In genomic region chr17:12754243-12755007, GRCm38 (mm10) we compare ENCODE assay signal across 11 mouse cellular contexts. TPM values are rescaled to one million over a fixed set of nuclear protein-coding genes. Genes with fewer than 3 reads are reported as not detected.
A peak's percentile ranks its signal among the peaks of the same experiment; 100 is the strongest.
DNase-seq lines count a peak whose midpoint lies in the region; ATAC-seq and TF ChIP-seq lines count a peak whose summit lies in the region.
"Had no signal": no experiment of that assay in that cellular context is flagged by ENCODE, and none has a peak within 500 bp of the region (broad histone marks: within the 10 kb centered on the region; RNA-seq: fewer than 3 reads in every experiment).

No protein-coding gene starts in this region.

- TF ChIP-seq POLR2A in MEL (IDR thresholded peaks at IDR 0.05; ENCODE audit: control insufficient read depth in 1 of 2, insufficient read depth in 1 of 2, low read depth in 1 of 2, low read length in 2 of 2, poor library complexity in 1 of 2) = no peak

- no peak for ATAC-seq in kidney, postnatal 0 days (replicated peaks; ENCODE audit: low FRiP score, low read depth)
- no peak for ATAC-seq in embryonic facial prominence, embryonic 15.5 days (ENCODE audit: insufficient number of reproducible peaks, low FRiP score, low TSS enrichment, low read depth)

- no peak for TF ChIP-seq RAD21 in MEL (IDR thresholded peaks at IDR 0.05; ENCODE audit: low read depth, low read length)

- 0 out of 2 replicates have a peak, but pooled peaks cover 2% of the 10 kb centered on the region for H3K79me2 ChIP-seq in MEL (ENCODE audit: control insufficient read depth, insufficient read depth, low read length, poor library complexity)

- H3K4me3 ChIP-seq in kidney, postnatal 0 days (replicated peaks; ENCODE audit: low read depth, low read length) = no peak overlapping the region
- no peak overlapping the region for H3K4me3 ChIP-seq in MEL (ENCODE audit: control insufficient read depth in 1 of 2, insufficient read depth in 1 of 2, low read depth in 2 of 2, low read length in 2 of 2)
- no peak overlapping the region for H3K4me3 ChIP-seq in embryonic facial prominence, embryonic 15.5 days (replicated peaks)
- no peak overlapping the region for H3K4me3 ChIP-seq in forebrain, embryonic 10.5 days
- H3K4me3 ChIP-seq: embryonic facial prominence, embryonic 12.5 days; neural tube, embryonic 13.5 days had no signal

- WGBS in kidney, postnatal 0 days = 66% methylated on average over 3 of the region's 3 CpGs
- 55% methylated on average over 3 of the region's 3 CpGs for WGBS in embryonic facial prominence, embryonic 15.5 days
- WGBS in forebrain, embryonic 10.5 days = 86% methylated on average over 3 of the region's 3 CpGs

- peak overlapping the region; percentile 51; the same call in 1 of the 2 replicates for H3K27ac ChIP-seq in kidney, postnatal 0 days
- no peak overlapping the region for H3K27ac ChIP-seq in MEL (ENCODE audit: control insufficient read depth, low read depth, low read length)
- peak overlapping the region; percentile 17; the same call in 1 of the 2 replicates for H3K27ac ChIP-seq in embryonic facial prominence, embryonic 15.5 days (replicated peaks)
- no peak overlapping the region for H3K27ac ChIP-seq in forebrain, embryonic 10.5 days
- H3K27ac ChIP-seq: embryonic facial prominence, embryonic 12.5 days; neural tube, embryonic 13.5 days had no signal

- H3K9me3 ChIP-seq in kidney, postnatal 0 days (replicated peaks; ENCODE audit: low read length) = no peaks in the 10 kb centered on the region
- H3K9me3 ChIP-seq in MEL (replicated peaks; ENCODE audit: insufficient read depth, low read length) = no peaks in the 10 kb centered on the region
- no peaks in the 10 kb centered on the region for H3K9me3 ChIP-seq in embryonic facial prominence, embryonic 15.5 days (replicated peaks)
- H3K9me3 ChIP-seq in forebrain, embryonic 10.5 days = no peaks in the 10 kb centered on the region
- H3K9me3 ChIP-seq: embryonic facial prominence, embryonic 12.5 days; megakaryocyte, embryonic 14.5 days; neural tube, embryonic 13.5 days had no signal

- TF ChIP-seq EP300 in MEL (IDR thresholded peaks at IDR 0.05; ENCODE audit: low read depth in 1 of 2, low read length in 2 of 2) = peak in 1 of 2 experiments; percentile 58; a peak in 1 of 4 replicates

- no peak for DNase-seq in kidney, postnatal 0 days (ENCODE audit: low spot score)
- no peak for DNase-seq in kidney, adult 8-10 months
- DNase-seq in MEL (ENCODE audit: low read depth, low spot score) = peak; percentile 59
- peak; percentile 38 to 39 for DNase-seq in natural killer cell, adult 2 months (ENCODE audit: low spot score in 2 of 2)
- DNase-seq in forebrain, embryonic 10.5 days (ENCODE audit: extremely low spot score, low spot score) = no peak
- no peak for DNase-seq in right cerebral cortex, postnatal 25 days
- DNase-seq: kidney, adult 11 months had no signal

- TF ChIP-seq CTCF in kidney, postnatal 0 days (IDR thresholded peaks at IDR 0.05; ENCODE audit: low read depth) = no peak
- no peak for TF ChIP-seq CTCF in MEL (IDR thresholded peaks at IDR 0.05 in 2 of 3, conservative IDR thresholded peaks at IDR 0.05 in 1 of 3; ENCODE audit: control insufficient read depth in 1 of 3, insufficient read depth in 1 of 3, low read depth in 2 of 3, low read length in 3 of 3, poor library complexity in 1 of 3, severe bottlenecking in 1 of 3)

- no peak overlapping the region for H3K9ac ChIP-seq in kidney, postnatal 0 days (ENCODE audit: low read depth, low read length)
- no peak overlapping the region for H3K9ac ChIP-seq in MEL (ENCODE audit: control insufficient read depth, low read depth, low read length, poor library complexity, severe bottlenecking)
- H3K9ac ChIP-seq in embryonic facial prominence, embryonic 15.5 days = no peak overlapping the region
- H3K9ac ChIP-seq: embryonic facial prominence, embryonic 12.5 days; neural tube, embryonic 13.5 days had no signal

- H3K4me1 ChIP-seq in kidney, postnatal 0 days (replicated peaks; ENCODE audit: insufficient read depth, low read length) = peaks cover 52% of the 10 kb centered on the region
- peaks cover 7 to 18% of the 10 kb centered on the region in 2 experiments for H3K4me1 ChIP-seq in MEL (ENCODE audit: control insufficient read depth in 1 of 2, insufficient read depth in 2 of 2, low read length in 2 of 2)
- peaks cover 93% of the 10 kb centered on the region for H3K4me1 ChIP-seq in embryonic facial prominence, embryonic 15.5 days
- peaks cover 39% of the 10 kb centered on the region for H3K4me1 ChIP-seq in forebrain, embryonic 10.5 days

- no peak overlapping the region for H3K4me2 ChIP-seq in kidney, postnatal 0 days (ENCODE audit: low read length)
- H3K4me2 ChIP-seq in embryonic facial prominence, embryonic 15.5 days (replicated peaks) = no peak overlapping the region
- H3K4me2 ChIP-seq: embryonic facial prominence, embryonic 12.5 days; neural tube, embryonic 13.5 days had no signal

- no peaks in the 10 kb centered on the region for H3K36me3 ChIP-seq in kidney, postnatal 0 days (ENCODE audit: insufficient read depth, low read length)
- peaks cover 0 to 16% of the 10 kb centered on the region in 2 experiments; a peak in 2 of 4 replicates for H3K36me3 ChIP-seq in MEL (ENCODE audit: control insufficient read depth in 1 of 2, insufficient read depth in 2 of 2, low read length in 2 of 2)
- H3K36me3 ChIP-seq in embryonic facial prominence, embryonic 15.5 days = peaks cover 4% of the 10 kb centered on the region; the same call in 1 of the 2 replicates
- H3K36me3 ChIP-seq in forebrain, embryonic 10.5 days (replicated peaks) = peaks cover 15% of the 10 kb centered on the region; the same call in 1 of the 2 replicates
- H3K36me3 ChIP-seq: neural tube, embryonic 13.5 days had no signal

- no peaks in the 10 kb centered on the region for H3K27me3 ChIP-seq in kidney, postnatal 0 days (ENCODE audit: insufficient read depth, low read length)
- no peaks in the 10 kb centered on the region for H3K27me3 ChIP-seq in MEL (ENCODE audit: control insufficient read depth in 1 of 2, insufficient read depth in 2 of 2, low read length in 2 of 2)
- no peaks in the 10 kb centered on the region for H3K27me3 ChIP-seq in embryonic facial prominence, embryonic 15.5 days
- no peaks in the 10 kb centered on the region for H3K27me3 ChIP-seq in forebrain, embryonic 10.5 days (ENCODE audit: poor library complexity, severe bottlenecking)
- H3K27me3 ChIP-seq: embryonic facial prominence, embryonic 12.5 days; neural tube, embryonic 13.5 days had no signal

TF ChIP-seq in MEL, 35 proteins besides CTCF, POLR2A, EP300 and RAD21 (continues in another document):
- no peak for TF ChIP-seq USF1 (IDR thresholded peaks at IDR 0.05; ENCODE audit: low read depth, low read length)
- no peak for TF ChIP-seq POLR2AphosphoS5 (IDR thresholded peaks at IDR 0.05; ENCODE audit: borderline replicate concordance, low read depth, low read length)
- TF ChIP-seq MAFK (IDR thresholded peaks at IDR 0.05; ENCODE audit: borderline replicate concordance, low read depth, low read length) = no peak
- no peak for TF ChIP-seq CHD2 (IDR thresholded peaks at IDR 0.05; ENCODE audit: low read length)
- no peak for TF ChIP-seq ZNF384 (IDR thresholded peaks at IDR 0.05; ENCODE audit: low read depth, low read length)
- no peak for TF ChIP-seq JUND (IDR thresholded peaks at IDR 0.05; ENCODE audit: low read depth, low read length)
- TF ChIP-seq ZC3H11A (IDR thresholded peaks at IDR 0.05; ENCODE audit: low read depth, low read length) = no peak
- TF ChIP-seq SIN3A (IDR thresholded peaks at IDR 0.05; ENCODE audit: low read length) = no peak
- TF ChIP-seq GATA1 (IDR thresholded peaks at IDR 0.05; ENCODE audit: low read depth, low read length) = peak; percentile 66
- TF ChIP-seq ZMIZ1 (IDR thresholded peaks at IDR 0.05; ENCODE audit: low read depth, low read length) = no peak
- TF ChIP-seq CHD1 (IDR thresholded peaks at IDR 0.05; ENCODE audit: low read depth, low read length) = no peak
- no peak for TF ChIP-seq E2F4 (IDR thresholded peaks at IDR 0.05; ENCODE audit: borderline replicate concordance, low read depth, low read length)
- TF ChIP-seq MAZ (IDR thresholded peaks at IDR 0.05; ENCODE audit: low read depth, low read length) = no peak
- TF ChIP-seq ETS1 (IDR thresholded peaks at IDR 0.05; ENCODE audit: low read depth, low read length) = peak; percentile 61
- no peak for TF ChIP-seq MAX (IDR thresholded peaks at IDR 0.05; ENCODE audit: low read length)
- peak; percentile 73; the same call in 1 of the 2 replicates for TF ChIP-seq MXI1 (IDR thresholded peaks at IDR 0.05; ENCODE audit: low read depth, low read length)
- TF ChIP-seq TCF12 (IDR thresholded peaks at IDR 0.05; ENCODE audit: low read depth, low read length) = 0 out of 2 replicates have a peak, but pooled peaks have one; percentile 21
- TF ChIP-seq POLR2AphosphoS2 (IDR thresholded peaks at IDR 0.05; ENCODE audit: low read length) = no peak
- no peak; the same call in 1 of the 2 replicates for TF ChIP-seq ELF1 (IDR thresholded peaks at IDR 0.05; ENCODE audit: low read depth, low read length)
- no peak for TF ChIP-seq USF2 (IDR thresholded peaks at IDR 0.05; ENCODE audit: borderline replicate concordance in 1 of 2, insufficient read depth in 1 of 2, low read depth in 1 of 2, low read length in 2 of 2)
- TF ChIP-seq MYC (IDR thresholded peaks at IDR 0.05; ENCODE audit: low read depth, low read length) = no peak
- TF ChIP-seq NELFE (IDR thresholded peaks at IDR 0.05; ENCODE audit: low read depth, low read length) = no peak
- no peak for TF ChIP-seq HCFC1 (IDR thresholded peaks at IDR 0.05; ENCODE audit: low read depth, low read length)
- no peak for TF ChIP-seq BHLHE40 (IDR thresholded peaks at IDR 0.05; ENCODE audit: borderline replicate concordance, low read depth, low read length)
- no peak for TF ChIP-seq NRF1 (IDR thresholded peaks at IDR 0.05; ENCODE audit: insufficient read depth, low read depth, low read length, poor library complexity, severe bottlenecking)
- TF ChIP-seq KAT2A (conservative IDR thresholded peaks at IDR 0.05; ENCODE audit: low read depth, low read length) = no peak
- no peak for TF ChIP-seq UBTF (IDR thresholded peaks at IDR 0.05; ENCODE audit: borderline replicate concordance, insufficient read depth, low read depth, low read length)
- TF ChIP-seq TAL1 (IDR thresholded peaks at IDR 0.05; ENCODE audit: low read length) = 0 out of 2 replicates have a peak, but pooled peaks have one; percentile 29

RNA-seq across cellular contexts. Expression of gene Igf2r, which starts 15.0 kb away (rescaled TPM):
- 16.1 and 16.7 TPM in 2 replicates for polyA plus RNA-seq in kidney, postnatal 0 days (2015; fragmentation: Nextera tagmentation; extraction: Ambion mirVana)
- total RNA-seq in MEL (2012; rRNA removed) = 18.0 and 18.8 TPM in 2 replicates
- 10 to 100 TPM; 18.3 to 21.7 TPM for polyA plus RNA-seq in MEL (2012; ENCODE audit: insufficient read depth in 1 of 2, insufficient read length in 2 of 2, low read depth in 1 of 2, low replicate concordance in 2 of 2, missing spikeins in 1 of 2)
- polyA plus RNA-seq in embryonic facial prominence, embryonic 15.5 days (2015; fragmentation: Nextera tagmentation; extraction: Ambion mirVana) = 39.8 and 44.2 TPM in 2 replicates
- polyA plus RNA-seq in forebrain, embryonic 10.5 days (2016; fragmentation: Nextera tagmentation; extraction: Ambion mirVana) = 20.0 and 20.5 TPM in 2 replicates

Comparison
In these comparisons a context has a peak if more than half of its experiments do, and no peak if none do; other contexts are left out.
1. DNase-seq: peak in MEL (single experiment) and natural killer cell, adult 2 months (2 of 2); none in kidney, postnatal 0 days (single experiment), kidney, adult 8-10 months (0 of 2), forebrain, embryonic 10.5 days (single experiment) and right cerebral cortex, postnatal 25 days (single experiment).
2. H3K27ac ChIP-seq: peak in kidney, postnatal 0 days (single experiment) and embryonic facial prominence, embryonic 15.5 days (single experiment); none in MEL (single experiment) and forebrain, embryonic 10.5 days (single experiment).